Mouse (Mus musculus): ENCODE measurements around the gene Abtb1. TPM values are rescaled to one million over a fixed set of nuclear protein-coding genes. Genes with fewer than 3 reads are reported as not detected.

Gene Abtb1
- polyA plus RNA-seq, 1 experiment from 2014 or later: 27.2 TPM

DNA sequence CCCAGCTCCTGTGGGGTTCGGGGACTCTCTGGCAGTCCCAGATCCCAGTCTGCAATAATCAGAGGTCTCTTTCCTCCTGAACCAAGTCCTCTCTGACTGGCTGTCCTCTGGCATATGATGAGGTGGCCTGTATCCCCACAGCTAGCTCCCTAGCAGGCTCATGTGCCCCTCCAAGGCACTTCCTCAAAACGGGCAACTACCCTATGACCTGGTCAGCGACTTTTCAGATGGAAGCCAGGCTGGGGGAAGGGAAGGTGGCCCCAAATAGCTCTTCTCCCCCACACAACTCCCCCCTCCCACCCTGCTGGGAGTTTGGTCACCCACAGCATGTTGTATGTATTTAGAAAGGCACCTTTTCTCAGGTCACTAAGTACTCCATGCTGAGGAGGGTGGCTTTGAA is 15.7 kb downstream of the Abtb1 start:
- DNase-seq (ENCODE audit: low spot score): no peak
- WGBS: 50% methylated on average over 3 of the region's 3 CpGs

DNA sequence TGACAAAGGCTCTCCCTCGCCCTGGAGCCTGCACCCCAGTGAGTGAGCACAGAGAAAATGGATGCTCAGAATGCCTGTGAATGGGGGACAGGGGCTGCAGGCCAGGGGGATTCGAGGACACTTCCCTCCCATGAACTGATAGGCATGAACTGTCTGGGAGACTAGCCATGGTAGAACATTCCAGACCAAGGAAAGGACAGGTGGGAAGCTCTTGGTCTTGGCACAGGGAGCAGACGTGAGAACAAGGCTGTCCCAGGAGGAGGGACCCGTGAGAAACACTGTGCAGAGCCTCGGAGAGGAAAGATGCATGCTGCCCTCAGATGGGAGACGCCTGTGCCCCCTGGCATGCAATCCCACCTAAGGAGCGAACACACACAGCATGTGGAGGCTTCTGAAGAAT is 17.6 kb downstream of the Abtb1 start:
- DNase-seq (ENCODE audit: low spot score): no peak
- H3K9me3 ChIP-seq: no peaks in the 10 kb centered on the region
- H3K36me3 ChIP-seq: no peaks in the 10 kb centered on the region
- H3K4me1 ChIP-seq (replicated peaks): peaks cover 38% of the 10 kb centered on the region
- H3K27me3 ChIP-seq (ENCODE audit: insufficient read depth, poor library complexity, severe bottlenecking): 0 out of 2 replicates have a peak, but pooled peaks cover 8% of the 10 kb centered on the region
- no peak overlapping the region for H3K4me3 ChIP-seq
- WGBS: 72% methylated on average over 7 of the region's 7 CpGs
- H3K27ac ChIP-seq: no peak overlapping the region

More for the DNA sequence above, 15.7 kb downstream of the Abtb1 start:
- Histone ChIP-seq H3K27ac (no peak overlapping the region), H3K4me1 (replicated peaks) (peaks cover 27% of the 10 kb centered on the region), H3K27me3 (ENCODE audit: insufficient read depth, poor library complexity, severe bottlenecking) (peaks cover 14% of the 10 kb centered on the region; the same call in 1 of the 2 replicates), H3K4me3 (no peak overlapping the region), H3K9me3 (no peaks in the 10 kb centered on the region), H3K36me3 (no peaks in the 10 kb centered on the region)

DNA sequence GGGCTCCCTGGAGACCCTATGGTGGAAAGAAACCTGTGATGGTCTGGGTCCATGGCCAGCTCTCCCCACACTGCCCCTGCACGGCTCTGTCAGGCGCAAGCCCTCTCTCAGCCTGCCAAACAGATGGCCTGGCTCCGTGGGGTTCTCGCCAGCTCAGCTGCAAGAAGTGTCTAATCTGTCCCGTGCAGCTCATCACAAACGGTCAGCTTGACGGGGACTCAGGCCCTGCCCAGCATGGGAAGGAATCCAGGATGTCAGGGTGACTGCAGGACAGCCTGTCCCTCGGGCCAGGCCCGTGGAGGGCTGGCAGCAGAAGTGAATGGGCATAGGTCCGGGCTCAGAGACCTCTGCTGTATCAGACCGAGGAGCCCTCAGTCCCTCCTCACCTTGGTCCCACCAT is 19.9 kb downstream of the Abtb1 start:
- H3K4me1 ChIP-seq (replicated peaks): peaks cover 28% of the 10 kb centered on the region
- 0 out of 2 replicates have a peak overlapping the region, but pooled peaks have one; percentile 18 for H3K27ac ChIP-seq
- 83% methylated on average over 11 of the region's 11 CpGs for WGBS
- H3K36me3 ChIP-seq: no peaks in the 10 kb centered on the region
- H3K9me3 ChIP-seq: no peaks in the 10 kb centered on the region
- 0 out of 2 replicates have a peak, but pooled peaks cover 8% of the 10 kb centered on the region for H3K27me3 ChIP-seq (ENCODE audit: insufficient read depth, poor library complexity, severe bottlenecking)
- no peak overlapping the region for H3K4me3 ChIP-seq
- DNase-seq (ENCODE audit: low spot score): no peak

GRCm38 (mm10) chr6:88821294-88821693 is 20.5 kb downstream of the Abtb1 start:
- Histone ChIP-seq H3K36me3 (no peaks in the 10 kb centered on the region), H3K27me3 (ENCODE audit: insufficient read depth, poor library complexity, severe bottlenecking) (0 out of 2 replicates have a peak, but pooled peaks cover 8% of the 10 kb centered on the region), H3K4me1 (replicated peaks) (peaks cover 22% of the 10 kb centered on the region), H3K9me3 (no peaks in the 10 kb centered on the region), H3K27ac (no peak overlapping the region), H3K4me3 (no peak overlapping the region)
- no peak for DNase-seq (ENCODE audit: low spot score)
- WGBS: 91% methylated on average over 6 of the region's 6 CpGs

- Histone ChIP-seq H3K4me3 (no peak overlapping the region), H3K4me1 (replicated peaks) (peaks cover 20% of the 10 kb centered on the region), H3K36me3 (no peaks in the 10 kb centered on the region), H3K27ac (0 out of 2 replicates have a peak overlapping the region, but pooled peaks have one; percentile 26), H3K9me3 (no peaks in the 10 kb centered on the region), H3K27me3 (ENCODE audit: insufficient read depth, poor library complexity, severe bottlenecking) (0 out of 2 replicates have a peak, but pooled peaks cover 8% of the 10 kb centered on the region)
- 62% methylated on average over 3 of the region's 3 CpGs for WGBS
- DNase-seq (ENCODE audit: low spot score): no peak
Observed at GRCm38 (mm10) chr6:88820853-88821252, 20.9 kb downstream of the Abtb1 start.

- Histone ChIP-seq H3K27ac (0 out of 2 replicates have a peak overlapping the region, but pooled peaks have one; percentile 16), H3K9me3 (no peaks in the 10 kb centered on the region), H3K27me3 (ENCODE audit: insufficient read depth, poor library complexity, severe bottlenecking) (no peaks in the 10 kb centered on the region), H3K4me3 (no peak overlapping the region), H3K4me1 (replicated peaks) (peaks cover 35% of the 10 kb centered on the region), H3K36me3 (no peaks in the 10 kb centered on the region)
- 85% methylated on average over 3 of the region's 3 CpGs for WGBS
- no peak for DNase-seq (ENCODE audit: low spot score)
Observed at GRCm38 (mm10) chr6:88816913-88817312, 24.9 kb downstream of the Abtb1 start.

DNA sequence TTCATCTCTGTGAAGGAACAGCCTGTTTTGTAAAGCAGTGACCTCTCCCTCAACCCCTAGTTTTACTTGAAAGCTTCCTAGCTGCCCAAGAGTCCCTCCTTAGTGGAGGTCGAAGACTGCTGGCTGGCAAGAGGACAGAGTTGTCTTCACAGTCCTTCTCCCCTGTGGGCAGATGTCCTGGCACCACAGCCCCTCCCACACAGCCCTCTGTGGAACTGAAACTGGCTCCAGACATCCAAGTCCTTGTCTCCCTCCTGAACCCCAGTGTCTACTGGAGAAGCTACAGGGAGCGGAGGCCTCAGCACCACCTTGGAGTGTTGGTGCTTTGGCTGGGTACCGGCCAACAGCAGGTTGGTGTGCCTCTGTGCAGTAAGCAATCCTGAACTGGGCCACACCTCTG is 26.3 kb downstream of the Abtb1 start:
- Histone ChIP-seq H3K27ac (peak overlapping the region; percentile 35; the same call in 1 of the 2 replicates), H3K9me3 (no peaks in the 10 kb centered on the region), H3K27me3 (ENCODE audit: insufficient read depth, poor library complexity, severe bottlenecking) (no peaks in the 10 kb centered on the region), H3K4me3 (no peak overlapping the region), H3K36me3 (no peaks in the 10 kb centered on the region), H3K4me1 (replicated peaks) (peaks cover 40% of the 10 kb centered on the region)
- WGBS: 84% methylated on average over 3 of the region's 3 CpGs
- no peak for DNase-seq (ENCODE audit: low spot score)

GRCm38 (mm10) chr6:88815036-88815435 is 26.7 kb downstream of the Abtb1 start:
- Histone ChIP-seq H3K4me3 (no peak overlapping the region), H3K9me3 (no peaks in the 10 kb centered on the region), H3K27me3 (ENCODE audit: insufficient read depth, poor library complexity, severe bottlenecking) (no peaks in the 10 kb centered on the region), H3K4me1 (replicated peaks) (peaks cover 44% of the 10 kb centered on the region), H3K27ac (peak overlapping the region; percentile 35; the same call in 1 of the 2 replicates), H3K36me3 (no peaks in the 10 kb centered on the region)
- WGBS: 49% methylated on average over 3 of the region's 3 CpGs
- DNase-seq (ENCODE audit: low spot score): no peak

GRCm38 (mm10) chr6:88813832-88814231 is 28.0 kb downstream of the Abtb1 start:
- DNase-seq (ENCODE audit: low spot score): no peak

GRCm38 (mm10) chr6:88812886-88813285 is 28.9 kb downstream of the Abtb1 start:
- Histone ChIP-seq H3K27ac (no peak overlapping the region), H3K27me3 (ENCODE audit: insufficient read depth, poor library complexity, severe bottlenecking) (no peaks in the 10 kb centered on the region), H3K4me3 (no peak overlapping the region), H3K9me3 (no peaks in the 10 kb centered on the region), H3K36me3 (no peaks in the 10 kb centered on the region), H3K4me1 (replicated peaks) (peaks cover 59% of the 10 kb centered on the region)
- 75% methylated on average over 3 of the region's 3 CpGs for WGBS
- DNase-seq (ENCODE audit: low spot score): peak; percentile 42

More at GRCm38 (mm10) chr6:88813832-88814231, 28.0 kb downstream of the Abtb1 start:
- 80% methylated on average over 10 of the region's 10 CpGs for WGBS
- H3K27ac ChIP-seq: no peak overlapping the region
- H3K4me3 ChIP-seq: no peak overlapping the region
- H3K36me3 ChIP-seq: no peaks in the 10 kb centered on the region
- no peaks in the 10 kb centered on the region for H3K27me3 ChIP-seq (ENCODE audit: insufficient read depth, poor library complexity, severe bottlenecking)
- peaks cover 49% of the 10 kb centered on the region for H3K4me1 ChIP-seq (replicated peaks)
- H3K9me3 ChIP-seq: no peaks in the 10 kb centered on the region

DNA sequence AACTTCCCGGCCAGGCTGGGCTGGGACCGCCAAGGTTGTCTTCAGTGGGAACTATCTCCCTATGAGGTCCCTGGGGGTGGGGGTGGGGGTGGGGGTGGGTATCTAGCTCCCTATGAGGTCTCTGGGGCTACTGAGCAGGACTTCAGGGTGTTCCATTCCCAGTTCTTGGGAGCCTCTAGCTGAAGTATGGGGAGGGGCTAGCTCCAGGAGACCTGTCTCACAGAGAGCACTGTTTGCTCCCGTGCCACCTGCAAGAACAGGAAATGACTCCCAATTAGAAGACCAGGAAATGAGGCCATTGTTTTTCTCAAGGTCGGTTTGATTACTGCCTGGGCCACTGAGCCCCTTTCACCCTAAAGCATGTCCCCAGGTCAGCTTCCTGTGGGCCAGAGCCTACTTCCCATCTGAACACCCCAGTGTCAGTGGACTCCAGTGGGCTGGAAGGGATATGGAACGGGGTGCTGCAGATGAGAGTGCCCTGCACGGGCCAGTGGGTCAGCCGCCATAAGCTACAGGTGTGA is 29.8 kb downstream of the Abtb1 start:
- H3K27me3 ChIP-seq (ENCODE audit: insufficient read depth, poor library complexity, severe bottlenecking): no peaks in the 10 kb centered on the region
- H3K9me3 ChIP-seq: no peaks in the 10 kb centered on the region
- DNase-seq (ENCODE audit: low spot score): no peak
- peak overlapping the region; percentile 75 for H3K27ac ChIP-seq
- WGBS: 63% methylated on average over 7 of the region's 7 CpGs
- H3K4me3 ChIP-seq: no peak overlapping the region
- no peaks in the 10 kb centered on the region for H3K36me3 ChIP-seq
- H3K4me1 ChIP-seq (replicated peaks): peaks cover 65% of the 10 kb centered on the region

GRCm38 (mm10) chr6:88811396-88811795 is 30.4 kb downstream of the Abtb1 start:
- no peak for DNase-seq (ENCODE audit: low spot score)

DNA sequence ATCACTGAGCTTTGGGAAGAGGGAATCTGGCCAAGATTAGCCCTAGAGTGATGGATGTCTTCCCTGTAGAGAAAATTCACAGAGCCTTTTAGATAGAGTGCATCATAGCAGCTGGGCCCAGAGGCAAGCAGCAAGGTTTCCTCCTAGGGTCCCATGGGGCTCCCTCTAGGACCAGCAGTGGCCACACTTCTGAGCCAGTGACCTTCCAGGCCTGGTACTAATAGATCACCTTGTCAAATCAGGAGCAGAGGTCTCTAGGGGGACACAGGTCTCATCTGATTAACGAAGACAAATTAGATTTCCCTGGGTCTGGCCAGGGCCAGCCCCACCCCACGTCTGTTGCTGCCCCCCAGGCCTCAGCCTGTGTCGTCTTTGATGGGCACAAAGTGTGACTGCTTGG is 31.5 kb downstream of the Abtb1 start:
- WGBS: 73% methylated on average over 3 of the region's 3 CpGs
- peaks cover 61% of the 10 kb centered on the region for H3K4me1 ChIP-seq (replicated peaks)
- no peaks in the 10 kb centered on the region for H3K36me3 ChIP-seq
- no peak for DNase-seq (ENCODE audit: low spot score)
- H3K9me3 ChIP-seq: no peaks in the 10 kb centered on the region
- H3K4me3 ChIP-seq: no peak overlapping the region
- H3K27me3 ChIP-seq (ENCODE audit: insufficient read depth, poor library complexity, severe bottlenecking): no peaks in the 10 kb centered on the region
- H3K27ac ChIP-seq: peak overlapping the region; percentile 75

More at GRCm38 (mm10) chr6:88811396-88811795, 30.4 kb downstream of the Abtb1 start:
- H3K9me3 ChIP-seq: no peaks in the 10 kb centered on the region
- WGBS: 60% methylated on average over 7 of the region's 7 CpGs
- H3K4me1 ChIP-seq (replicated peaks): peaks cover 66% of the 10 kb centered on the region
- no peaks in the 10 kb centered on the region for H3K27me3 ChIP-seq (ENCODE audit: insufficient read depth, poor library complexity, severe bottlenecking)
- no peaks in the 10 kb centered on the region for H3K36me3 ChIP-seq
- peak overlapping the region; percentile 75 for H3K27ac ChIP-seq
- no peak overlapping the region for H3K4me3 ChIP-seq

All from hindbrain, embryonic 10.5 days (tissue).